Mouse (Mus musculus) 3134 (cell line): ENCODE results near the gene Bach1.
"Not testable (repeated sequence)": the region's sequence is repeated elsewhere in the genome, so short reads cannot be mapped to it uniquely, and the experiment has no call there.

Source experiments
- DNase-seq: peaks from one replicate; pipeline ENCODE4 v3.0.0-alpha.2; 2011; ENCODE audit warnings: low spot score; ENCODE audit not compliant: insufficient read length; ENCODE audit errors: extremely low read depth

Gene Bach1

DNA sequence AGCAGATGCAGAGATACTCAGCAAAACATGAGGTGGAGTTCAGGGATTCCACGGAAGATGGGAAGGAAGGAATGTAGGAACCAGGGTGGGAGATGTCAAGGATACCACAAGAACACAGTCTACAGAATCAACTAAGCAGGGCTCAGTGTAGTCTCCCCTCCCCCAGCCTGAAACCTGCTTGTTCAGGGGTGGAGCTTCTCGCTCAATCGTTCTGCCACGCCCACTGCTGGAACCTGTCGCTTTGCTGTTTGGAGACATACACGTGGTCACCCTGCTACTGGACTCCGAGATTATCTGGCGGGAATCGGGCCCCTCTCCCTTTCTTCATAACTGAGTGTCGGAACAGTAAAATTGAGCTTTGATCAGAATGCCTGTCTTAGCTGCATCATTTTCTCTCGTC is 20.1 kb upstream of the Bach1 start:
- no peak for DNase-seq

GRCm38 (mm10) chr16:87680912-87681634 is 17.7 kb upstream of the Bach1 start:
- no peak for DNase-seq

GRCm38 (mm10) chr16:87681848-87682247 is 16.9 kb upstream of the Bach1 start:
- no peak for DNase-seq

DNA sequence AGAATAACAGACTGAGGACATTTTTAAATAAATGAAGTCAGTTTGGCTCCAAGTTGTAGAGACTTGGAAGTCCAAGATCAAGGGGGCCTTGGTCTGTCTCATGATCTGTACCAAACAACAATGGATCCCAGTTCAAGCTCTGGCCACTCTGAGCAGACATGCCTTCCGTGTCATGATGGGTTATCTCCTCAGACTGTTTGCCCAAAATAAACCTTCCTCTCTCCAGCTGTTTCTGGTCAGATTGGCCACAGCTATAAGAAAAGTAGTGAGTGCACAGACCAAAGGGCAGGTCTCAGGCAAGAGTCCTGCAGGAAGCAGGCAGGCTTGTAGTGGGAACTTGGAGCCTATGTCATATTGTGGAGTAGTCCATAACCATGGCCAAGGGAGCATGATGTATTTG is 12.3 kb upstream of the Bach1 start:
- DNase-seq: no peak

DNA sequence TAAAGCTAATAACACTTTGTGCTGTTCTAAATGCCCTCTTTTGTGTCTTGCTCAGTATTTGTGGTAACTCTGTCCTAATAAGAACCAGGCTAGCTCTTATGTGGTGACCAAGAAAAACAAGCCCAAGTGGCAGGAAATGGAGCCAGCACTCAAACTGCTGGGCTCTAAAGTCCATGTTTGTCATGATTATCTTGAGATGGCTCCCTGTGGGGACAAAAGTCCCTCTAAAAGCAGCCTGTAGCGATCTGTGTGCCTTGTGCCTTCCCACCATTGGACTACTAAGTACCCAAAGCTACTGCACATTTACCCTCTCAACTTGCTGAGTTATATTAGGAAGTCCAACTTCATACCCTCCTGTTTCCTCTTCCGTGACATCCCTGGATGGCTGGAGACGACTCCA is 11.4 kb upstream of the Bach1 start:
- DNase-seq: no peak

DNA sequence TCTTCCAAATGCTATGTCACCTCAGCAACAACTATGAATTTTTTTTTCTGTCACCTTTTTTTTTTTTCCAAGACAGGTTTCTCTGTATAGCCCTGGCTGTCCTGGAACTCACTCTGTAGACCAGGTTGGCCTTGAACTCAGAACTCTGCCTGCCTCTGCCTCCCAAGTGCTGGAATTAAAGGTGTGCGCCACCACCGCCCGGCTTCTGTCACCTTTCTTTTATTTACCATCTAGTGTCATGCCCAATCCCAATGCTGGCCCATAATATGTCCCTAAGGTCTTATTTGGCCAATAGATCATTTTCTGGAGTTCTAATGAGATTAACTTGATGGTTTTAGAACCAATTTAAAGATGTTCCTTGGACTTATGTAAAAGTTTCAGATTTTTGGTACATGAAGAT is 10.4 kb upstream of the Bach1 start:
- DNase-seq: not testable (repeated sequence)

- not testable (repeated sequence) for DNase-seq
These were observed 9.9 kb upstream of the Bach1 start for GRCm38 (mm10) chr16:87688823-87689222.

- peak; percentile 39 for DNase-seq
These were observed 9.5 kb upstream of the Bach1 start for GRCm38 (mm10) chr16:87689225-87689624.

DNA sequence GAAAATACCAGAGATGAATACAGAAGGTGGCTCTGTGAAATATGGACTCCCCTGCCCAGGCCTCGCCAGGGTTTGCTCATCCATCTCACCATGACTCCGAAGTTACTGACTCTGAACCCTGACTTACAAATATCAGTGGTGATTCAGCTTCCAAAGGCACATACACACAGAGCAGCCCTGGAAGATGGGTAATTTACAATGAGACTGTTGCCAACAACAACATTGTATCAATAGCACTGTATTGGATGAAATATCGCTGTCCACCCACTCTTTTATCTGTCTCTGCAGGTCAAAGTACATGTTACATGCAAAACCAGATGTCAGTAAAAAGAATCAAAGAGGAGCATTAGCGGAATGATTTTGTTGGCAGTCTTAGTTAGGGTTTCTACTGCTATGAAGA is 8.2 kb upstream of the Bach1 start:
- DNase-seq: no peak

DNA sequence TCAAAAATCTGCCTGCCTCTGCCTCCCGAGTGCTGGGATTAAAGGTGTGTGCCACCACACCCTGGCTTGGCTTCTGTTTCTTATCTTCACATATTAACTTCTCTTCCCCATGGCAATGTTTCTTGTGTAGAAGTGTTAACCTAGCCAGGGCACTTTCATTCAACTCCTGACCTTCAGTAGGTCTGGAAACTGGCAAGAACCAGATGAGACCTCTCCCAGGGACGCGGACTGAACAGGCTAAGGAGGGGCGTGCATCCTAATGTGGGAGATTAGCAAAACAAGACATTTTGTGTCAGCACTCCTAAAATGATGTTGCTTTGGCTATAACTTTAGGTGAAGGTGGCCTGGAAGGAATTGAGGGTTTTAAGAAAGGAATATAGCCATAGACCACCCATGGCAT is 7.6 kb upstream of the Bach1 start:
- no peak for DNase-seq

DNA sequence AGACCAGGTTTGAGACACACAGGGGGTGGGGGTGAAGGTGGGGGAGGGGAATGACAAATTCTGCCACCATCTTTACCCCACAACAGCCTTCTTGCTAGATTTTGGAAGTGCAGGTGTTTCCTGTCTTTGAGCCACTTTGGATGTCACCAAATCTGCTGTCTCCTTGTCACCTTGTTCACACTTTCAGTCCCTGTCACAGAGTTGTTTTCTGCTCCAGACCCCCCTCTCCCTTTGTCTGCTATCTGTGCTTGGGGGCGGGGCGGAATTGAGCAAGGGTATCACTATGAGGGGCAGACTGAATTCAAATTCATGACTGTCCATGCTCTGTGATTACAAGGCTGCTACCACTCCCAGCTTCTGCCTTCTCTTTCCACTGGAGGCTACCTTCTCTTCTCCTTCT is 6.2 kb upstream of the Bach1 start:
- DNase-seq: no peak

- DNase-seq: no peak
These were observed 909 bp upstream of the Bach1 start for GRCm38 (mm10) chr16:87697707-87698365.

DNA sequence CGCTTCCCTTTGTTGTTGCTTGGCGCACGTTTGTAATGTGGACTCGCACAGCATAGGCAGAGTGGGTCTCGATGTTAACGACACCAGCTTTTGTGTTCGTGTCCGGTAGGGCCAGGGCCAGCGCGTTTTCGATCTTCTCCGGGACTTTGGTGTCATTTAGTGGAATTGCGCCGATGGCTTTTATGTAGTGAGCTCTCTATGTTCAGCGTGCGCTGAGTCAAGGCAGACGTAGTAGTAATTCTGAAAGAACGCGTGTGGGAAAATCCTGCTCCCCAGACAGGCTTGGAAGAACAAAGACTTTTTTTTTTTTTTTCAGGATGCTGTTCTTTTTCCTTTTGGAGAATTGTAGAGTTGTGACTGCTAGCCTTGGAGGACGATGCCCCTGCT is 554 bp downstream of the Bach1 start:
- no peak for DNase-seq

GRCm38 (mm10) chr16:87699693-87700394 is 1.1 kb downstream of the Bach1 start:
- peak; percentile 71 for DNase-seq

- DNase-seq: no peak
These were observed 1.6 kb downstream of the Bach1 start for GRCm38 (mm10) chr16:87700395-87700765.

GRCm38 (mm10) chr16:87701891-87702290 is 3.1 kb downstream of the Bach1 start:
- DNase-seq: no peak

DNA sequence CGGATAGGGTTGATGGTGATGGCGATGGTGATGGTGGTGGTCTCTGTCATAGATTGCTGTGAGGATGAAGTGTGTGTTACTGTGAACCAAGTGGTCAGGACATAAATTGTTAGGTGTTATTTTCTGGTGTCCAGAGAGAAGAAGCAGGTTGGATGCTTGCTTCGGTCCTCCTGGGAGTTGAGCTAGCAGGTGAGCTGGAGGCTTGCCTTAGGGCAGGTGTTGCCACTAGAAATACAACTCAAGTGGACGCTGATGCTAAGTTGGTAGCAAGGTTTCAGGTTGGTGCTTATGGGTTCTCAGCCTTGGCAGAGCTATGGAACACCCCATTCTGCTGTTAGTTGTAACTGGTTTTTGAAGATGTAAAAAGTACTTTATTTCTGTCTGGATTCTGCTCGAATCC is 4.1 kb downstream of the Bach1 start:
- DNase-seq: no peak

GRCm38 (mm10) chr16:87704225-87704624 is 5.5 kb downstream of the Bach1 start:
- DNase-seq: no peak

DNA sequence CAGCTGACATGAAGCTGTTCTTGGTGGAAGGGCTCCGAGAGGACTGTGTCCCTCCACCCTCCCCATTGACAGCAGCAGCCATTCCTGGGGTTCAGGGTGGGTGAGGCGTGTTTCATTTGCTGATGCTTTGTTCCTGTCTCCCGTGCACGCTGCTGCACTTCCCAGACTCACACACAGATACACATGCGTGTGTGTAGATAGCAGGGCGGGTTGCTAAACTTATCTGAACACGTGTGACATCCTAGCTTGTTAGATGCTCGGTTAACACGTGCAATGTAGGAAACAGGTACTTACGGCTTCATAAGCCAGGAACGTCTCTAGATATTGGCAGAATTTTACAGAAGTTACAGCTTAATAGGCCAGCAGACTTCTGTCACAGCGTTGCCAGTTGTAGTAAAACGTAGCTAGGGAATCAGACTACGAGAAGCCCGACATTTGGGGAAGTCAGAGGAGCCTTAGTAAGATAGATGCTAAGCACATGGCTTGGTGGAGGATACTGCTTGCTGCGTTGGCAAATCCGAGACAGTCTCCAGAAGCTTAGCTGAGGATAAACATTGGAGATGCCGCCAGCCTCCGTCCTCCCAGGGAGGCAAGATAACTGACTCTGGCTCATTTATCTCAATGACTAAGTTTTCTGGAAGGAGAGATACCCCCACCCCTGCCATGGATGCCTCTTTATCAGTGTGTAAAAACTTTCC is 7.3 kb downstream of the Bach1 start:
- DNase-seq: no peak

DNA sequence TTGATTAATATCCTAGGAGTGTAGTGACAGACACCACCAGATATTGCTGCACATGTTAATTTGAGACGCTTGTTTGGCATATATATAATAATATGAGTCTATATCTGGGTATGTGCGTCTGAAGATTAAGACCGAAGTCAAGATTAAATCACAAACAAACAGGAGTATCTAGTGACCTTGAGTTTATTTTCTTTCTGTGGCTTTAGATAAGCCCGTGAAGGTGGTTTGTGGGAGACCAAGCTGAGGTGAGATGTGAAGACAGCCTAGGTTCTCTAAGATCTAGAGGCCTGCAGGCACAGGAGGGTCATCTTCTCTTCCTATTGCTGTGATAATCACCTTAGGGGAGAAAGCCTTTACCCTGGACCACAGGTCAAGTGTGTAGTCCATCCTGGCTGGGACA is 8.6 kb downstream of the Bach1 start:
- DNase-seq: no peak

DNA sequence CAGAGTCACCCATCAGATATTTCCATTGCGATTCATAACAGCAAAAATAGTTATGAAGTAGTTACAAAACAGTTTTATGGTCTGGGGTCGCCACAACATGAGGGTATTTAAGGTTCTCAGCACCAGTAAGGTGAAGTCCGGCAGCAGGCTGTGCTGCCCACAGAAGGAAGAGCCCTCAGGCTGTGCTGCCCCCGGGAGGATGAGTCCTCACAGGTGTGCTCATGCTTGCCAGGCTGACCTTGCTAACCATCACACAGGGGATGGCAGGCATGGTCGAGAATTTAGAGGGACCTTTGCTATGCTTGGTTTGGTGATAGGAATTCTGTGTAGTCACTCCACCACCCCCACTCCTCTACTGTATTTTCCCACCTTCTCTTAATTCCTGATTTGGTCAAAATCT is 9.8 kb downstream of the Bach1 start:
- no peak for DNase-seq
